8 mouse cellular contexts compared by ENCODE assay signal in the genomic region with DNA sequence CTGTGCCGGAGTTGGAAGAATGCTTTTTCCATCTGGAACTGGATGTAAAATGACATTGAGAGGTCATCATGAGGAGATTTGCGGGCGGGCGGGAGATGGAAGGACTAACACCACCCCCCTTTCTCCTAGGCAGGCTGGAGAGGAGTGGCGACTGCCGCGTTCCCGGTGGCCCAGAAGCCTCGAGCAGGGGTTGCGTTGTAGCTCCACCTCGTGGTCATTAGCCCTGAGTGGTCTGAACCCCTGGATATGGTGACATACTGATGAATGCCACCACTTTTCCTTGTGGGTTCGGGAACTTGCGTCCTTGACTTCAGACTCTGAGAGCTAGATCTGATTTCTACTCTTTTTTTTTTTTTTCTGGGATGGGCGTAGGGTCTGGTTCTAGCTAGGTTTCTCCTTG. TPM values are rescaled to one million over a fixed set of nuclear protein-coding genes. Genes with fewer than 3 reads are reported as not detected.
A peak's percentile ranks its signal among the peaks of the same experiment; 100 is the strongest.
DNase-seq lines count a peak whose midpoint lies in the region; ATAC-seq and TF ChIP-seq lines count a peak whose summit lies in the region.

No protein-coding gene starts in this region.

- DNase-seq in MEL (ENCODE audit: low read depth, low spot score): peak; percentile 34
- peak; percentile 68 to 69 for DNase-seq in cerebellum, adult 2 months
- DNase-seq in forelimb bud, embryonic 11.5 days (ENCODE audit: low read depth, low spot score): peak; percentile 36
- peak; percentile 36 for DNase-seq in heart, postnatal 25 days (ENCODE audit: low spot score)
- peak; percentile 76 for DNase-seq in layer of hippocampus, adult 11-12 months (ENCODE audit: low spot score)
- peak; percentile 57 for DNase-seq in liver, postnatal 0 days
- DNase-seq in urinary bladder, postnatal 4 days (ENCODE audit: low spot score in 2 of 2): peak; percentile 18 to 72

- no peaks in the 10 kb centered on the region for H3K4me1 ChIP-seq in MEL (ENCODE audit: control insufficient read depth in 1 of 2, insufficient read depth in 2 of 2, low read length in 2 of 2)
- no peaks in the 10 kb centered on the region for H3K4me1 ChIP-seq in cerebellum, adult 2 months (ENCODE audit: control insufficient read depth, insufficient read depth, low read length)
- no peaks in the 10 kb centered on the region for H3K4me1 ChIP-seq in liver, postnatal 0 days (ENCODE audit: insufficient read depth)
- H3K4me1 ChIP-seq in neural tube, embryonic 13.5 days (replicated peaks): no peaks in the 10 kb centered on the region

- intact Hi-C loops in heart, postnatal 25 days (cut with DNase I): loop anchor here (1.0 to 10.0 kb wide), 2 partner anchors 118 to 234 kb away; no protein-coding TSS in a partner anchor

- TF ChIP-seq RAD21 in MEL (IDR thresholded peaks at IDR 0.05; ENCODE audit: low read depth, low read length): peak; percentile 42

- TF ChIP-seq EP300 in MEL (IDR thresholded peaks at IDR 0.05; ENCODE audit: low read depth in 1 of 2, low read length in 2 of 2): no peak
- no peak for TF ChIP-seq EP300 in liver, postnatal 0 days (IDR thresholded peaks at IDR 0.05; ENCODE audit: low read depth)

- peak; percentile 15; the same call in 1 of the 2 replicates for ATAC-seq in liver, postnatal 0 days
- peak; percentile 90 for ATAC-seq in neural tube, embryonic 13.5 days (ENCODE audit: low read depth)

- H3K4me3 ChIP-seq in MEL (ENCODE audit: control insufficient read depth in 1 of 2, insufficient read depth in 1 of 2, low read depth in 2 of 2, low read length in 2 of 2): no peak overlapping the region
- H3K4me3 ChIP-seq in cerebellum, adult 2 months (replicated peaks; ENCODE audit: insufficient read depth, low read depth, low read length): peak overlapping the region; percentile 72
- H3K4me3 ChIP-seq in liver, postnatal 0 days (ENCODE audit: low read depth, low read length): no peak overlapping the region
- peak overlapping the region; percentile 36 for H3K4me3 ChIP-seq in neural tube, embryonic 13.5 days

- H3K79me2 ChIP-seq in MEL (ENCODE audit: control insufficient read depth, insufficient read depth, low read length, poor library complexity): no peaks in the 10 kb centered on the region

- no peaks in the 10 kb centered on the region for H3K9me3 ChIP-seq in MEL (replicated peaks; ENCODE audit: insufficient read depth, low read length)
- no peaks in the 10 kb centered on the region for H3K9me3 ChIP-seq in liver, postnatal 0 days (ENCODE audit: low read length)
- H3K9me3 ChIP-seq in neural tube, embryonic 13.5 days: 0 out of 2 replicates have a peak, but pooled peaks cover 7% of the 10 kb centered on the region

- TF ChIP-seq POLR2A in MEL (IDR thresholded peaks at IDR 0.05; ENCODE audit: control insufficient read depth in 1 of 2, insufficient read depth in 1 of 2, low read depth in 1 of 2, low read length in 2 of 2, poor library complexity in 1 of 2): no peak
- no peak for TF ChIP-seq POLR2A in cerebellum, adult 2 months (IDR thresholded peaks at IDR 0.05; ENCODE audit: borderline replicate concordance, insufficient read depth, low read length)

- peak overlapping the region; percentile 58 for H3K4me2 ChIP-seq in liver, postnatal 0 days (ENCODE audit: low read depth, low read length)
- peak overlapping the region; percentile 55 for H3K4me2 ChIP-seq in neural tube, embryonic 13.5 days

- TF ChIP-seq CTCF in MEL (IDR thresholded peaks at IDR 0.05 in 2 of 3, conservative IDR thresholded peaks at IDR 0.05 in 1 of 3; ENCODE audit: control insufficient read depth in 1 of 3, insufficient read depth in 1 of 3, low read depth in 2 of 3, low read length in 3 of 3, poor library complexity in 1 of 3, severe bottlenecking in 1 of 3): peak in 2 of 3 experiments; percentile 58 to 60; a peak in 5 of 6 replicates
- TF ChIP-seq CTCF in cerebellum, adult 2 months (IDR thresholded peaks at IDR 0.05; ENCODE audit: borderline replicate concordance, insufficient read depth, low read depth, low read length): peak; percentile 57; the same call in 1 of the 2 replicates
- TF ChIP-seq CTCF in liver, postnatal 0 days (IDR thresholded peaks at IDR 0.05; ENCODE audit: low read depth): peak; percentile 66

- 7% methylated on average over 14 of the region's 14 CpGs for WGBS in cerebellum, adult 2 months
- 12% methylated on average over 14 of the region's 14 CpGs for WGBS in liver, postnatal 0 days (ENCODE audit: insufficient replicate concordance)
- whole genome bisulfite sequencing in neural tube, embryonic 13.5 days: 23% methylated on average over 14 of the region's 14 CpGs

- H3K36me3 ChIP-seq in MEL (ENCODE audit: control insufficient read depth in 1 of 2, insufficient read depth in 2 of 2, low read length in 2 of 2): no peaks in the 10 kb centered on the region
- no peaks in the 10 kb centered on the region for H3K36me3 ChIP-seq in liver, postnatal 0 days (replicated peaks; ENCODE audit: insufficient read depth, low read length)
- H3K36me3 ChIP-seq in neural tube, embryonic 13.5 days: no peaks in the 10 kb centered on the region

- H3K9ac ChIP-seq in MEL (ENCODE audit: control insufficient read depth, low read depth, low read length, poor library complexity, severe bottlenecking): no peak overlapping the region
- no peak overlapping the region for H3K9ac ChIP-seq in liver, postnatal 0 days (replicated peaks)
- peak overlapping the region; percentile 26; the same call in 1 of the 2 replicates for H3K9ac ChIP-seq in neural tube, embryonic 13.5 days

- no peak overlapping the region for H3K27ac ChIP-seq in MEL (ENCODE audit: control insufficient read depth, low read depth, low read length)
- no peak overlapping the region for H3K27ac ChIP-seq in cerebellum, adult 2 months (ENCODE audit: insufficient read depth, low read length)
- no peak overlapping the region for H3K27ac ChIP-seq in liver, postnatal 0 days (ENCODE audit: low read depth)
- no peak overlapping the region for H3K27ac ChIP-seq in neural tube, embryonic 13.5 days (replicated peaks)

- H3K27me3 ChIP-seq in MEL (ENCODE audit: control insufficient read depth in 1 of 2, insufficient read depth in 2 of 2, low read length in 2 of 2): no peaks in the 10 kb centered on the region
- no peaks in the 10 kb centered on the region for H3K27me3 ChIP-seq in cerebellum, adult 2 months (ENCODE audit: control insufficient read depth, insufficient read depth, low read length)
- 0 out of 2 replicates have a peak, but pooled peaks cover 9% of the 10 kb centered on the region for H3K27me3 ChIP-seq in liver, postnatal 0 days (ENCODE audit: insufficient read depth, low read length)
- peaks cover 13% of the 10 kb centered on the region; the same call in 1 of the 2 replicates for H3K27me3 ChIP-seq in neural tube, embryonic 13.5 days

TF ChIP-seq in MEL, 35 proteins besides CTCF, POLR2A, EP300 and RAD21:
- no peak for TF ChIP-seq TCF12 (IDR thresholded peaks at IDR 0.05; ENCODE audit: low read depth, low read length)
- TF ChIP-seq MYC (IDR thresholded peaks at IDR 0.05; ENCODE audit: low read depth, low read length): no peak
- TF ChIP-seq MAX (IDR thresholded peaks at IDR 0.05; ENCODE audit: low read length): no peak
- no peak for TF ChIP-seq NELFE (IDR thresholded peaks at IDR 0.05; ENCODE audit: low read depth, low read length)
- peak; percentile 49 for TF ChIP-seq SMC3 (IDR thresholded peaks at IDR 0.05; ENCODE audit: low read depth, low read length)
- no peak for TF ChIP-seq NRF1 (IDR thresholded peaks at IDR 0.05; ENCODE audit: insufficient read depth, low read depth, low read length, poor library complexity, severe bottlenecking)
- no peak for TF ChIP-seq MAZ (IDR thresholded peaks at IDR 0.05; ENCODE audit: low read depth, low read length)
- no peak for TF ChIP-seq CHD2 (IDR thresholded peaks at IDR 0.05; ENCODE audit: low read length)

RNA-seq across cellular contexts. Expression of a gene that starts 9.2 kb away (rescaled TPM):
- not detected in 2 replicates for total RNA-seq in MEL (2012; rRNA removed)
- not detected for polyA plus RNA-seq in MEL (2012; ENCODE audit: insufficient read depth in 1 of 2, insufficient read length in 2 of 2, low read depth in 1 of 2, low replicate concordance in 2 of 2, missing spikeins in 1 of 2)
- polyA plus RNA-seq in cerebellum, adult 2 months (2012; rRNA removed): 10.6 and 13.2 TPM in 2 replicates
- total RNA-seq in heart, postnatal 25 days (2021): not detected
- 0.04 TPM in 1 of 2 replicates, not detected in the other for polyA plus RNA-seq in liver, postnatal 0 days (2015; fragmentation: Nextera tagmentation; extraction: Ambion mirVana)
- polyA plus RNA-seq in neural tube, embryonic 13.5 days (2015; fragmentation: Nextera tagmentation; extraction: Ambion mirVana): 21.4 and 27.8 TPM in 2 replicates

RNA-seq across cellular contexts. Expression of a gene that starts 28.6 kb away (rescaled TPM):
- 2.2 and 2.4 TPM in 2 replicates for total RNA-seq in MEL (2012; rRNA removed)
- polyA plus RNA-seq in MEL (2012; ENCODE audit: insufficient read depth in 1 of 2, insufficient read length in 2 of 2, low read depth in 1 of 2, low replicate concordance in 2 of 2, missing spikeins in 1 of 2): 1 to 10 TPM in 1 of 2 experiments, not detected in 1; 2.8 TPM
- polyA plus RNA-seq in cerebellum, adult 2 months (2012; rRNA removed): 48.5 and 50.1 TPM in 2 replicates
- 1 to 10 TPM; 3.2 to 3.4 TPM for total RNA-seq in heart, postnatal 25 days (2021)
- 0.42 and 0.43 TPM in 2 replicates for polyA plus RNA-seq in liver, postnatal 0 days (2015; fragmentation: Nextera tagmentation; extraction: Ambion mirVana)
- polyA plus RNA-seq in neural tube, embryonic 13.5 days (2015; fragmentation: Nextera tagmentation; extraction: Ambion mirVana): 5.2 and 6.9 TPM in 2 replicates

Comparison
In these comparisons a context has a peak if more than half of its experiments do, and no peak if none do; other contexts are left out.
1. H3K4me3 ChIP-seq: peak in cerebellum, adult 2 months (single experiment) and neural tube, embryonic 13.5 days (single experiment); none in MEL (0 of 2) and liver, postnatal 0 days (single experiment).
2. RNA of a gene that starts 9.2 kb away (polyA plus RNA-seq): 21.4 to 27.8 TPM in neural tube, embryonic 13.5 days and 10.6 to 13.2 TPM in cerebellum, adult 2 months; 0.04 TPM in liver, postnatal 0 days and not detected in MEL; every median in the first group is over 10 times any median in the second.
3. Peak in every context shown above with its lines, with median percentiles within 50 percentile points of each other: DNase-seq and CTCF ChIP-seq.